Mouse (Mus musculus) B cell, adult (primary cell): ENCODE measurements around the gene Gm27235. TPM values are rescaled to one million over a fixed set of nuclear protein-coding genes. Genes with fewer than 3 reads are reported as not detected.

Source experiments
- total RNA-seq: library from RNA; stranded (reverse); gene quantifications from 4 replicates; pipeline ENCODE4 v1.2.4, GENCODE M21; 2023; ENCODE audit not compliant: inconsistent age

The Gm27235 gene
- not detected in 4 replicates for total RNA-seq

DNA sequence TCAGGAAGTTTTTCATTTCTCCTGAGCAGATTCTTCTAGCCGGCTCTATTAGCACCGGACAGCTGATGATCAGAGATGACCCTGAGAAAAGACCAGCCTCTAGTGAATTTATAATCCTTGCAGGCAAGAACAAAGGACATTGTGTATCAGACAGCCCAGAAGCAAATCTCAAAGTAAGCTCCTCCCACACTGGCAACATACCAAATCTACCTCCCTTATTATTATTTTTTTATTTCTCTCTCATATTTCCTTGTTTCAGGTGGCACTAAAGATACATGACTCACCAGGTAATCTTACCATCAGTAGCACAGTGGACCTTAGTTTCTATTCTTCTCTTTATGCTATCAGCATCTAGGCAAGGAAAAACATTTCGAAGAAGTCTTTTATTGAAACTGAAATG is at the start of gene Gm27235, which contains the start of gene D730048I06Rik:
TSS of gene Gm27235 (minus strand) at position 101 of the 400 bp plus-strand sequence.
TSS of gene D730048I06Rik (minus strand) at position 112 of the 400 bp plus-strand sequence.

DNA sequence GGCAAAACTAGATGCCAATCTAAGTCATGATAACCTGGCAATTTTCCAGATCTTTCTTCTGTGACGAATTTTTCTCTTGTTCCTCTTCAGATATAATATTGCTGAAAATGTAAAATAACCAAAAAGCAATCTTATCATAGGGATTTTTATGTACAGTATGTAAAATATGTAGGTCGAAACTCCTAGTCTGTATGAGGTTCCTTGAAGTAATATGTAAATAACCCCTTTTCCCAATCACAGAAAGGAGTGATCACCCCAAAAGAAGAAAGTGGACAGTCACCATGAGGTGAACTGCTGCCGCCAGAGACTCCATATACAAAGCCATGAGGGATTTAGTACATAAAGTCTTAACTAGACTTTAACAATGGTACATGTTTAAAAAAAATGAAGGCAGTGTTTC is 11.9 kb downstream of the Gm27235 start, which contains the start of gene Gm17727:
TSS of gene Gm17727 (minus strand) at position 101 of the 400 bp plus-strand sequence.

DNA sequence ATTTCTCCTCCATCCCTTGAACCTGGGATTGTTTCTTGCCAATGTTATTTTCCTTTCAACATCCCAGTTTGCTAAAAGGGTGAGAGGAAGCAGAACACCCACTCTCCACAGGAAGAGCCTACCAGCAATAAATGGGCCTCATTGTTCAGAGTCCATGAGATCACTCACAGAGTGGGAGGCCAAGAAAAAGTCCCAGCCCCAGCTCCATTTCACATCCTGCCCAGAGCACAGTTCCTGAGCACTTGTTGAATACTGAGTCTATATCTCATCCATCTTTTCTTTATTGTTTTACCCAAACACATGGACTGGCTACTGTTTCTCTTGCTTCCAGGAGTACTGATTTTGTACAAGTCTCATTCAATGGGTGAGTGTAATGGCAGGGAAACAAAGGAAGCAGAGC is 49.2 kb downstream of the Gm27235 start, which contains the start of gene Gm17677:
TSS of gene Gm17677 (plus strand) at position 301 of the 400 bp plus-strand sequence.

Other genes starting within 250 kb of the Gm27235 start
- 1.7 to 2.2 TPM (median 2.1 TPM) in 4 replicates for gene Ddx25, start 231.6 kb downstream of the Gm27235 start, total RNA-seq
- gene Pus3, start 231.5 kb downstream of the Gm27235 start, total RNA-seq, result 23.6 to 26.1 TPM (median 25.5 TPM) in 4 replicates
- not detected in 4 replicates for gene Pate2, start 219.8 kb downstream of the Gm27235 start, total RNA-seq
- gene Hyls1, start 219.7 kb downstream of the Gm27235 start, total RNA-seq, result 14.7 to 15.8 TPM (median 15.5 TPM) in 4 replicates
- not detected in 4 replicates for gene Pate4, start 178.2 kb downstream of the Gm27235 start, total RNA-seq
- gene Pate3, start 141.9 kb downstream of the Gm27235 start, total RNA-seq, result not detected in 4 replicates
- not detected in 4 replicates for gene Pate1, start 102.7 kb downstream of the Gm27235 start, total RNA-seq
- not detected in 4 replicates for gene Gm17677, start 49.1 kb downstream of the Gm27235 start, total RNA-seq
- not detected in 4 replicates for gene Gm17727, start 12.0 kb downstream of the Gm27235 start, total RNA-seq
- not detected in 4 replicates for gene D730048I06Rik, start within 50 bp of the Gm27235 start, total RNA-seq
- not detected in 4 replicates for gene 9230110F15Rik, start 54.0 kb upstream of the Gm27235 start, total RNA-seq
- not detected in 4 replicates for gene 9230113P08Rik, start 118.3 kb upstream of the Gm27235 start, total RNA-seq